Mouse (Mus musculus) heart, postnatal 36 days (tissue): ENCODE measurements around the gene Clgn. TPM values are rescaled to one million over a fixed set of nuclear protein-coding genes. Genes with fewer than 3 reads are reported as not detected.

Source experiments
- total RNA-seq, 2 experiments: library from RNA; stranded (reverse); gene quantifications; 2 replicates each; pipeline ENCODE4 v1.2.3; 2021

The Clgn gene
- total RNA-seq, 2 experiments from 2014 or later = not detected

Other genes starting within 250 kb of the Clgn start
- gene Tbc1d9, start 224.5 kb upstream of the Clgn start, total RNA-seq = 1 to 10 TPM; 2.2 to 3.3 TPM
- not detected for gene Gm10645, start 223.7 kb upstream of the Clgn start, total RNA-seq
- gene Ucp1, start 99.5 kb upstream of the Clgn start, total RNA-seq = 10 to 100 TPM in 1 of 2 experiments, 1 to 10 TPM in 1; 2.4 to 22.1 TPM
- gene Elmod2, start 57.4 kb upstream of the Clgn start, total RNA-seq = 10 to 100 TPM; 11.3 to 11.8 TPM
- gene Mgat4d, start 41.4 kb upstream of the Clgn start, total RNA-seq = not detected
- gene Scoc, start 68.5 kb downstream of the Clgn start, total RNA-seq = 10 to 100 TPM; 47.0 to 50.4 TPM
- gene Olfr370, start 145.9 kb downstream of the Clgn start, total RNA-seq = not detected
- 100 to 1,000 TPM; 712 to 745 TPM for gene Ndufb7, start 176.8 kb downstream of the Clgn start, total RNA-seq
- 100 to 1,000 TPM; 431 to 554 TPM for gene Tecr, start 218.1 kb downstream of the Clgn start, total RNA-seq
- gene Dnajb1, start 218.3 kb downstream of the Clgn start, total RNA-seq = 10 to 100 TPM; 10.7 to 16.0 TPM